Mouse (Mus musculus): ENCODE results near the gene Lamb3.

GRCm38 (mm10) chr1:193234930-193235329 lies 27.4 kb downstream of the Lamb3 start:
- TF ChIP-seq CTCF (IDR thresholded peaks at IDR 0.05), result no peak
- TF ChIP-seq EP300 (IDR thresholded peaks at IDR 0.05), result no peak

Measured in lung, postnatal 0 days (tissue).